Mouse (Mus musculus) neural tube, embryonic 15.5 days (tissue): Measurements from ENCODE around the gene Cnnm3. TPM values are rescaled to one million over a fixed set of nuclear protein-coding genes. Genes with fewer than 3 reads are reported as not detected.

ENCODE experiments used
- ATAC-seq: fragments of 200-750 bp; cut with Nextera tagmentation; 2 replicates; pipeline ENCODE4 v1.8.0; 2017; ENCODE audit warnings: mild to moderate bottlenecking, moderate TSS enrichment, moderate library complexity; ENCODE audit not compliant: low FRiP score
- H3K27ac ChIP-seq: fragments of 300-500 bp; sonication (generic); replicated peaks from 2 replicates; pipeline ENCODE4 v1.5.1; 2015; ENCODE audit warnings: mild to moderate bottlenecking, inconsistent platforms
- H3K27me3 ChIP-seq: fragments of 300-500 bp; sonication (generic); replicated peaks from 2 replicates; pipeline ENCODE4 v1.6.1; 2015; ENCODE audit warnings: inconsistent platforms
- H3K36me3 ChIP-seq: fragments of 300-500 bp; sonication (generic); 2 replicates; pipeline ENCODE4 v1.6.1; 2015; ENCODE audit warnings: inconsistent platforms
- H3K4me1 ChIP-seq: fragments of 300-500 bp; sonication (generic); 2 replicates; pipeline ENCODE4 v1.6.1; 2015; ENCODE audit warnings: inconsistent platforms
- H3K4me2 ChIP-seq: fragments of 300-500 bp; sonication (generic); 2 replicates; pipeline ENCODE4 v1.6.1; 2015; ENCODE audit warnings: inconsistent platforms, mild to moderate bottlenecking, moderate library complexity
- H3K4me3 ChIP-seq: fragments of 300-500 bp; sonication (generic); replicated peaks from 2 replicates; pipeline ENCODE4 v1.5.1; 2015; ENCODE audit warnings: mild to moderate bottlenecking, inconsistent platforms
- H3K9ac ChIP-seq: fragments of 300-500 bp; sonication (generic); replicated peaks from 2 replicates; pipeline ENCODE4 v1.6.1; 2015; ENCODE audit warnings: mild to moderate bottlenecking, inconsistent platforms
- H3K9me3 ChIP-seq: fragments of 300-500 bp; sonication (generic); replicated peaks from 2 replicates; pipeline ENCODE4 v1.6.1; 2016; ENCODE audit warnings: inconsistent platforms
- WGBS: fragments of 180-500 bp; shearing (Covaris S2); methylation state at CpG from one replicate; pipeline ENCODE4 v1.1.7; 2015; ENCODE audit warnings: mixed read lengths; 5-methylcytosine and 5-hydroxymethylcytosine counted together
- polyA plus RNA-seq: library from polyadenylated mRNA; unstranded; fragments of >200 nt; fragmentation: Nextera tagmentation; extraction: Ambion mirVana; gene quantifications from 2 replicates; pipeline ENCODE4 v1.2.1, GENCODE M21; 2015

Cnnm3 gene
- polyA plus RNA-seq, 1 experiment from 2014 or later, result 4.5 TPM

DNA sequence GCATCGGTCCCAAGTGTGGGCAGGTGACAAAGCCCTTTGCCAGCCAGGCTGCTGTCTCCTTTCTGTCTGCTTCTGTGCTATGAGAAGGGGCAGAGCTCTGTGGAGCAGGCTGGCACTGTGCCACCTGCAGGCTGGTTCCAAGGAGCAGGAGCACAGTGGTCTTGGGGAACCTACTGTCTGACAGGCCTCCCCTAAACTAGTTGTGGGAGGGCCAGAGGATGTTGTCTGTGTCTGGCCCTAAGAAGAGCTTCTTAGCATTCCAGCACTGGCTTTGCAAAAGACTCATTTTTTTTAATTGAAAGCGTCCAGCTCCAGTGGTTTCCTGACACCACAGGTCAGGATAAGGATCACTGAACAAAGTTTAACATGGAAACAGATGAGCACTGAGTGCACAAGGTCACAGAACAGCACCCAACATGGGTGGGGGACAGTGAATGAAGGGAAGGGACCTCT, 33.3 kb upstream of the Cnnm3 start:
- Histone ChIP-seq H3K36me3 (no peaks in the 10 kb centered on the region), H3K9me3 (no peaks in the 10 kb centered on the region), H3K4me3 (no peak overlapping the region), H3K4me2 (no peak overlapping the region), H3K27me3 (no peaks in the 10 kb centered on the region), H3K27ac (no peak overlapping the region), H3K4me1 (peaks cover 48% of the 10 kb centered on the region), H3K9ac (no peak overlapping the region)
- WGBS, result 65% methylated on average over 2 of the region's 2 CpGs
- ATAC-seq, result no peak

DNA sequence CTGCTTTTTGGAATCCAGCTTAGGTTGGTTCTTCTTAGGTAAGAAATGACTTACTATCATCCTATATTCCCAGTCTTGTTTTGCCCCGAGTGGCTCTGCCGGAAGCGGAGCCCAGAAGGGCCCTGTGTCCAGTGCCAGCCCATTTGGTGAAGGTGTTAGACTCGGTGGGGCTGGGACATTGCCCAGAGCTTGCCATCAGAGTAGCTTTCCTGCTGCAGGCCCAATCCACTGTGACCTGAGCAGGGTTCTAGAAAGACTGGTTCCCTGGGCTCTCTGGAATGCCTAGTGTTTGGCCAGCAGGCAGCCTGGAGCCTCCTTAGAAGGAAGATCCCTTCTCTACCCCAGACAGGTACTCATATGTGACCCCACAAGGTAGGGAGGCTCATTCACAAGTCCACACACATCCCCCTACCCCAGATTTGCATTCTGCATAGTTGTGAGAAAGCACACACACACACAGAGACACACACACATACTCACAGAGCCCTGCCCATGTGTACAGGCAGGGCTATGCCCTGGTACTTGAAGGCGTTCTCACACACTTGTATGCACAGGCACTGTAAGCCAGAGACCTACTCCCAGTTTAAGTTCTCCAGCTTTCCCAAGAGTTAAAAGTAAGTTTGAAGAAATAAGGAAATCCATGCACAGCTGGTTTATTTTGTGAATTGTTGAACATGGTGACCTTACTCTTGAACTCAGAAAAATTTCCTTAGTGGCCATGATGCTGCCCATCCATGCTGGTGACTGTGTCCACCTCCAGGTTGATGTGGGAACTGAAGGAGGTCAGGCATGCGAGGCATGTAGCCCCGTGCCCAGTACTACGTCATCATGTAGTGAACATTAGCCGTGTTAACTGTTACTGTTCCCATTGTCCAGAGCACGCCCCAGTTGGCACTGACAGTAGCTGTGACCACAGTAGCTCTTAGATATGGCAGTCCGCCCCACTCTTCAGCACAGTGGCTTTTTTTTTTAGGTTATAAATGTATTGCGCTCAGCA, 31.5 kb upstream of the Cnnm3 start:
- Histone ChIP-seq H3K9me3 (no peaks in the 10 kb centered on the region), H3K27me3 (no peaks in the 10 kb centered on the region), H3K9ac (no peak overlapping the region), H3K4me3 (no peak overlapping the region), H3K4me2 (no peak overlapping the region), H3K27ac (no peak overlapping the region), H3K4me1 (peaks cover 39% of the 10 kb centered on the region), H3K36me3 (no peaks in the 10 kb centered on the region)
- ATAC-seq, result no peak
- 82% methylated on average over 12 of the region's 12 CpGs for WGBS

DNA sequence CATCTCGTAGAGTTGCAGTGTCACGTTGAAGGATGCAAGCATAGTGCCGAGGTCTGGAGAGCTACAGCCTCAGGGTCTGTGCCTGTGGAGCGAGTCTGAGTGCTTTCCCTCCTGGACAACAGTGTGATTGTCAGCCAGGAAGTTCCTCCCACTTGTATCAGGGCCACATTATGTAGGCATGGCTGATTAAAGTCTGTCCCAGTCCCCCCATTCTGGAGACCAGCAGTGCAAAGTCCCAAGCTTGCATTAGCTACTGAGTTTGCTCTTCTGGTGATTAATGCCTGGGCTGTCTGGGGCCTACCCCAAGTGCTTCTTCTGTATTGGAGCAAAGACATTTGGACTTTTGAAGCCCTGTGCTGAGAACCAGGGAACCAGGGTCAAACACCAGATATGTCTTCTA, 27.8 kb upstream of the Cnnm3 start:
- no peak overlapping the region for H3K27ac ChIP-seq
- no peaks in the 10 kb centered on the region for H3K36me3 ChIP-seq
- H3K4me2 ChIP-seq, result no peak overlapping the region
- H3K9me3 ChIP-seq, result no peaks in the 10 kb centered on the region
- 82% methylated on average over 4 of the region's 4 CpGs for WGBS
- H3K4me1 ChIP-seq, result peaks cover 12% of the 10 kb centered on the region
- H3K4me3 ChIP-seq, result no peak overlapping the region
- ATAC-seq, result no peak
- no peak overlapping the region for H3K9ac ChIP-seq
- H3K27me3 ChIP-seq, result no peaks in the 10 kb centered on the region

DNA sequence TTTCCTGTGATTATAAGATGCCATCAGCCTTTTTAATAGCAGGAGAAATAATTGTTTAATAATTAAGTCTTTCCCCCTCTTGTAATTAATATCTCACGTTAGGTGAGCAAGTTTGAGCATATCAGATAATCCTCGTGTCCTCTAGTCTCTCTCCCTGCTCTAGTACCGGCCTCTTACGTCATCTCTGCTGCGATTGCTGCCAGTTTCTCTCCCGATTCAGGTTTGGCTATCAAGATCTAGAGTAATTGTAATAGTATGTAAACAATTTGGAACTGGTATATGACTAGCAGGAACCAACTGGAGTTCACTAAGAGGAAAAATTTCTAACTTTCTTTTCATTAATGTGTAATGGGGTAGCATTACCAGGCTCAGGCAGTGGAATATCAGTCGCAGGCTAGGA, 26.6 kb upstream of the Cnnm3 start:
- Histone ChIP-seq H3K4me1 (peaks cover 10% of the 10 kb centered on the region), H3K27me3 (no peaks in the 10 kb centered on the region), H3K4me3 (no peak overlapping the region), H3K36me3 (no peaks in the 10 kb centered on the region), H3K27ac (no peak overlapping the region), H3K4me2 (no peak overlapping the region), H3K9me3 (no peaks in the 10 kb centered on the region), H3K9ac (no peak overlapping the region)
- no peak for ATAC-seq
- 77% methylated on average over 7 of the region's 7 CpGs for WGBS

DNA sequence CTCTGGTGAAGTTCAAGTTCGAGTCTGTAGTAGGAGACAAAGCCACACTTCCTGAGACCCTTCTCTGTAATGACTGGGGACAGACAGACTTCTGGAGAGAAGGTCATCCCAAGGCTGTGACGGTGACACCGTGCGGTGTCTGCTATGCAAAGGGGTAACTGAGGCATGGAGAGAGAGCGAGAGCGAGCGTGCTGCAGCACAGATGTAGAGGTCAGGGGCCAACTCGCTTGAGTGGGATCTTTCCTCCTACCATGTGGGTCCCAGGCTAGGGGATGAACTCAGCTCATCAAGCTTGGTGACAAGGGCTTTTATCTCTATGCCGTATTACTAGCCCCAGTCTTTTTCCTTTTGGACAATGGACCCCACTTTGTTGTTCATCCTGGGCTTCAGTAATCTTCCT, 24.6 kb upstream of the Cnnm3 start:
- Histone ChIP-seq H3K4me1 (peaks cover 10% of the 10 kb centered on the region), H3K4me3 (no peak overlapping the region), H3K9ac (no peak overlapping the region), H3K36me3 (no peaks in the 10 kb centered on the region), H3K9me3 (no peaks in the 10 kb centered on the region), H3K4me2 (no peak overlapping the region), H3K27me3 (no peaks in the 10 kb centered on the region), H3K27ac (no peak overlapping the region)
- ATAC-seq, result no peak
- 72% methylated on average over 9 of the region's 9 CpGs for WGBS

DNA sequence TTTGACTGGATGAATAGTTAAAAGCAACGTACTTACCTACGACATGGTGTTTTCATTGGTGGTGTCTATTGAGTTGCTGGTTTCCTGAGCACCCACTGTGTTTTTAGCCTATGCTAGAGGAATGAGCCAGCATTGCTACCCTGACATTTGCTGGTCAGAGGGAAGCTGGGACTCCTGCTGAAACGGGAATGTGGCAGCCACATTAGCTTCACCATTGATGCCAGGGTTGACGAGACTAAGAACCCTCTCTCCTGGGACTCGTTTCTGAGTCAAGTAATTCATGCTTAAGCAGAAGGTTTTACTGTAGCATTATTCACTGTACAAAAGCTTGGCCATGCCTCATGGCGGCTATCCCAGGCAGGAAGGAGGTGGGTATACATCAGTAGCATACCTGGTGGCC, 22.0 kb upstream of the Cnnm3 start:
- WGBS, result 61% methylated on average over 6 of the region's 6 CpGs
- Histone ChIP-seq H3K27ac (no peak overlapping the region), H3K9me3 (no peaks in the 10 kb centered on the region), H3K4me3 (no peak overlapping the region), H3K36me3 (no peaks in the 10 kb centered on the region), H3K27me3 (no peaks in the 10 kb centered on the region), H3K4me1 (0 out of 2 replicates have a peak, but pooled peaks cover under 1% of the 10 kb centered on the region), H3K4me2 (no peak overlapping the region), H3K9ac (no peak overlapping the region)
- no peak for ATAC-seq

DNA sequence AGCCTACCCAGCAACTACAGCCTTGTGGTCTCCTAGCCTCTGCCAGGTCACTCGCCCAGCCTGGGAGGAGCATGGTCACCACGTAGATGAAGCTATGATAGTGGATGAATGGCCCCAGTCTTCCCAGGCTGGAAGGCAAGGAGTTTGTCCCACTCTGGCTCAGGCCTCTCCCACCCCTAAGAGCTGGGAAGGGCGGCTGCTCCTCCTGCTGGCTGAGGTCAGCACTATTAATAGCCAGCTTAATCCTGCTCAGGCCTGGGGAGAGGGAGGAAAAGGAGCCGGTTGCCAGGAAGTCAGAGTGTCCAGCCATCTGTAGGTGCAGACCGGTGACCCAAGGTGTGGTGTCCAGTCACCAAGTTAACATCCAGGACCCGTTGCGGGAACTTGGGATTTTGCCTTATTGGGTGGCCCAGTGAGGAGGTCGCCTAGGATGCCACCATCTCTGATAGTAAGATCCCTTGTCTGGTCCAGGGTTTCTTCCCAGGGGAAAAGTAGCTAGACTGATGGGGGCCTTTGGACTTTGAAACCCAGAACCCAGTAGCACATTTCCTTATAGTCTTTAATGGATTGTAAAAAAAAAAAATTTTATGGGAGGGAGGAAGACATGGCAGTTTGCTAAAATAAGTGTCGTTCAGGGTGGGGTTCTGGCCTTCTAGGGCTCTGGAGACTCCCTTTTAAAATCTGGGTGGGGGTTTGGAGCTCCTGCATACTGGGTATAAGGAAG, 19.1 kb upstream of the Cnnm3 start:
- H3K36me3 ChIP-seq, result no peaks in the 10 kb centered on the region
- no peak overlapping the region for H3K9ac ChIP-seq
- H3K27ac ChIP-seq, result no peak overlapping the region
- ATAC-seq, result no peak; the same call in 1 of the 2 replicates
- no peaks in the 10 kb centered on the region for H3K4me1 ChIP-seq
- WGBS, result 61% methylated on average over 9 of the region's 9 CpGs
- no peaks in the 10 kb centered on the region for H3K27me3 ChIP-seq
- H3K4me2 ChIP-seq, result no peak overlapping the region
- no peaks in the 10 kb centered on the region for H3K9me3 ChIP-seq
- no peak overlapping the region for H3K4me3 ChIP-seq

DNA sequence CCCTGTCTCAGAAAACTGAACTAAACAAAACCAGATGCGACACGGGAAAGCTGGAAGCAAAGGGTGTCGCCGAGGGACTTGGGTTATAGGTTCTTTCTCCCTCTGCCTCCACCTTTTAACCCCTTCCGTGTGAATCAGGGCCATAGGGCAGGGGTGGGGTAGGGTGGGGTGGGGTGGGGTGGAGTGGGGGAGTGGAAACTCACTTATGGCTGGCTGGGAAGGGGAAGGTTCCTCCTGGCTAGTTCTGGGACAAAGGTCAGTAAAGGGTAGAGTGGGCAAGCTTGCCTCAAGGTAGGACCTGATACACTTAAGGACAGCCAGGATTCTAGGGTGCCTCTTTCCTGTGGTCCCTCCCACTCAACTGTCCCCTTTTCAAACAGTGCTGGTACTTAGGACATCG, 18.4 kb upstream of the Cnnm3 start:
- no peak overlapping the region for H3K4me2 ChIP-seq
- no peaks in the 10 kb centered on the region for H3K27me3 ChIP-seq
- 86% methylated on average over 6 of the region's 6 CpGs for WGBS
- no peak overlapping the region for H3K4me3 ChIP-seq
- no peak overlapping the region for H3K9ac ChIP-seq
- no peak overlapping the region for H3K27ac ChIP-seq
- no peaks in the 10 kb centered on the region for H3K36me3 ChIP-seq
- no peak for ATAC-seq
- H3K4me1 ChIP-seq, result no peaks in the 10 kb centered on the region
- H3K9me3 ChIP-seq, result no peaks in the 10 kb centered on the region

DNA sequence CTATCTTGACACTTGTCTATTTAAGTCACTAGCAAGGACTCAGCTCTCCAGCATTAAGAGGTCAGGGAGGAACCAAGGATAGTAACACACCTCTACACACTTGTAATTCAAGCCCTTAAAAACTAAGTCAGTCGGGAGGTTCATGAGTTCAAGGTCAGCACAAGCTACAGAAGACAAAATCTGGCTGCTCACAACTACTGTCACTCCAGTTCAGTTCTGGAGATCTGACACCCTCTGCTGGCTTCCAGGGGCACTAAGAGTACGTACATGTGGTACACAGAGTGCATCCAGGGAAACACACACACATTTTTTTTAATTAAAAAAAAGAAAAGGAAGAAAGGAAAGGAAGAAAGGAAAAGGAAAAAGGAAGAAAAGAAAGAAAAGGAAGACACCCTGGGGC, 14.9 kb upstream of the Cnnm3 start:
- H3K27ac ChIP-seq, result no peak overlapping the region
- 60% methylated on average over 2 of the region's 2 CpGs for WGBS
- H3K4me1 ChIP-seq, result no peaks in the 10 kb centered on the region
- H3K4me3 ChIP-seq, result no peak overlapping the region
- no peaks in the 10 kb centered on the region for H3K9me3 ChIP-seq
- H3K36me3 ChIP-seq, result peaks cover 17% of the 10 kb centered on the region
- H3K27me3 ChIP-seq, result no peaks in the 10 kb centered on the region
- H3K4me2 ChIP-seq, result no peak overlapping the region
- no peak overlapping the region for H3K9ac ChIP-seq
- ATAC-seq, result no peak

DNA sequence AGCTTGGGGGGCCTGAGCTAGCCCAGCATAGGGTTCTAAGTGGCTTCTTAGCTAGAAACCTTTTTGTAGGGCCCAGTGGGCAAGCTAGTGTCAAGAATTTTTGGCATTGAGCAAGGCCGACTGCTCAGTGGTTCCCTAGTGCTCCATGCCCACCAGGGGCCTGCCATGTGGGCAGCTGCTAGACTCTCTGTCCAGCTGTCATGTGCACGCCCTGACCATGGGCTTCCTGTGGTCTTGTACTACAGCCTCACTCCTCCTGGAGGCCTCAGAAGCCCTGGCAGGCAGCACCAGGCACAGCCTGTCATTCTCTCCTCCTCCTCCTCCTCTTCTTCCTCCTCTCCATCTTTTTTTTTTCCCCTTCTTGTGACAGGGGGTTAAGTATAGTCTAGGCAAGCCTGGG, 14.4 kb upstream of the Cnnm3 start:
- no peak overlapping the region for H3K9ac ChIP-seq
- no peaks in the 10 kb centered on the region for H3K27me3 ChIP-seq
- H3K27ac ChIP-seq, result no peak overlapping the region
- peaks cover 17% of the 10 kb centered on the region for H3K36me3 ChIP-seq
- ATAC-seq, result no peak
- 72% methylated on average over 2 of the region's 2 CpGs for WGBS
- no peak overlapping the region for H3K4me2 ChIP-seq
- no peaks in the 10 kb centered on the region for H3K9me3 ChIP-seq
- no peaks in the 10 kb centered on the region for H3K4me1 ChIP-seq
- H3K4me3 ChIP-seq, result no peak overlapping the region

DNA sequence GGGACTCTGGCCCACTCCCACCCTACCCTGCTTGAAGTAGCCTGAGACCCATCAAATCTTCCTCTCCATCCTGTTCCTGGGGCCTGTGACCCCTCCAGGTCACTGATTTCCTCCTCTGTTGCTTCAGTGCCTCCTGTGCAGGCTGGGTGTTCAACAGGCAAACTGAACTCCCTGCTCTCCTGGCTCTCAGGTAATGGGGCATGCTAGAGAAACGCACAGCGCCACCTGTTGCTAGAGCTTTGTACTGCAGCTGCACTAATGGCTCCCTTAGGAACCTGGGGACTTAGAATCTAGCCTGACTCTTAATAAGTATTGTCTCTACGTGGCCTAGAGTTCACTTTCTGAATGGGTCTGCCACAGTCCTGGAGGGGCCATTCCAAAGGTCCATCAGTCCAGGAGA, 10.4 kb upstream of the Cnnm3 start:
- Histone ChIP-seq H3K27me3 (no peaks in the 10 kb centered on the region), H3K36me3 (peaks cover 27% of the 10 kb centered on the region), H3K27ac (no peak overlapping the region), H3K4me3 (no peak overlapping the region), H3K4me1 (no peaks in the 10 kb centered on the region), H3K9me3 (no peaks in the 10 kb centered on the region), H3K9ac (no peak overlapping the region), H3K4me2 (no peak overlapping the region)
- ATAC-seq, result peak; percentile 48; the same call in 1 of the 2 replicates
- WGBS, result 4% methylated on average over 3 of the region's 3 CpGs

DNA sequence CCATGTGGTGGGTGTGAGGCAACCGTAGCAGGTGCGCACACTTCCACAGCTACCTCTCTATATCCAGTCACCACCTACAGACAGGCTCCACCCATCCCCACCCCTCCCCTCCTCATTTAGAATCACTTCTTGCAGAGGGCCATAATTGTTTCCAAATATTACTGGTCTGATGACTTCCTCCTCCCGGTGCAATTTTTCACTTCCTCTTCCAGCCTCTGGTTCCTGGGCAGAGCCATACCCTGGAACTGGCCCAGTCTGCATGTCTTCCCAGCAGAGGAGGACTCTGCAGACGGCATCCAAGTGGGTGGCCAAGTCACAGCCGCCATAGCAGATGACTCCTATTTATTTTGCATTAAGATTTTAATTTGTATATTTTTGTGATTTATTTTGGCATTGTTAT, 3.4 kb upstream of the Cnnm3 start:
- 87% methylated on average over 5 of the region's 5 CpGs for WGBS
- H3K4me2 ChIP-seq, result no peak overlapping the region

More for the DNA sequence above, 3.4 kb upstream of the Cnnm3 start:
- no peak for ATAC-seq
- Histone ChIP-seq H3K9me3 (no peaks in the 10 kb centered on the region), H3K27me3 (no peaks in the 10 kb centered on the region), H3K4me1 (peaks cover 6% of the 10 kb centered on the region), H3K4me3 (no peak overlapping the region), H3K36me3 (peaks cover 15% of the 10 kb centered on the region; the same call in 1 of the 2 replicates), H3K27ac (no peak overlapping the region), H3K9ac (no peak overlapping the region)
